Mouse (Mus musculus): ENCODE data around the gene Fam213b. TPM values are rescaled to one million over a fixed set of nuclear protein-coding genes. Genes with fewer than 3 reads are reported as not detected.

The Fam213b gene
- polyA plus RNA-seq, 1 experiment from 2014 or later: 39.8 TPM

DNA sequence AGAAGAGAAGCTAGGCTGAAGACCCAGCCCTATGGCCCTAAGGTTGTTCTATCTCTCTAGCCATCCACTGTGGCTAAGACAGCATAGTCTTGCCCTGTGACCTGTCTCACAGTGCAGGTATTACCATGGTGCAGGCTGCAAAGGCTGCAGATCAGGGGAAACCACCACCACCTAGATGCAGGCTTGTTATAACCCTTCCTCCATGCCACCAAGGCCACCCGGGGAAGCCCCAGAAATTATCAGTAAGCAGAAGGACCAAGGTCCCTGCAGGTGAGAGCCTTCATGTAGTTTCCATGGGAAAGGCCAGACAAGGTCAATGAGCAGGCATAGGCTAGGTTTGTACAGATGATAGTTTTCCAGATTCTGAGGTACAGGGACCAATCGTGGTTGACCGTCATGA is 14.9 kb upstream of the Fam213b start:
- H3K4me2 ChIP-seq (ENCODE audit: low read length): no peak overlapping the region
- peaks cover 12% of the 10 kb centered on the region for H3K4me1 ChIP-seq (replicated peaks; ENCODE audit: control insufficient read depth, insufficient read depth, low read length)
- H3K4me3 ChIP-seq (ENCODE audit: low read depth, low read length): no peak overlapping the region
- ATAC-seq (replicated peaks; ENCODE audit: low FRiP score, low TSS enrichment, low read depth) (no peak), DNase-seq (ENCODE audit: low spot score) (no peak)
- no peaks in the 10 kb centered on the region for H3K36me3 ChIP-seq (ENCODE audit: control insufficient read depth, insufficient read depth, low read length)
- H3K9ac ChIP-seq (ENCODE audit: low read length): no peak overlapping the region
- no peaks in the 10 kb centered on the region for H3K27me3 ChIP-seq (replicated peaks; ENCODE audit: control insufficient read depth, insufficient read depth, low read length)
- no peak overlapping the region for H3K27ac ChIP-seq (ENCODE audit: low read depth)
- no peaks in the 10 kb centered on the region for H3K9me3 ChIP-seq (ENCODE audit: control insufficient read depth, low read length)
- 86% methylated on average over 3 of the region's 3 CpGs for WGBS

DNA sequence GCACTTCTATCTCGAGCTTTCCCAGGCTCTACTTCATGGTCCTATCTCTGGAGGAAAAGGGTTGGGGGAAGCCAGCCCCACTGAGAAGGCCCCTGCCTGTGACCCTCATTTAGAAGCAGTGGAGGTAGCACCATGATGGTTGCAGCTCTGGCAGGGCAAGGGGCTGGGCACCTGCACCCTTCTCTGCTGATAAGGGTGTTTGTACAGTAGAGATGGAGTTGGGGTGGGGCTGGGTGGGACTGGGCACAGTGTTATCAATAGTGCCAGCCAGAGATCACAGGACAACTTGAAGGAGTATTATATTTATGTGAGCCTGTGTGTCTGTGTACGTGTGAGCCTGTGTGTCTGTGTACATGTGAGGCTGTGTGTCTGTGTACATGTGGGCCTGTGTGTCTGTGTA is 12.7 kb upstream of the Fam213b start:
- no peak for ATAC-seq (replicated peaks; ENCODE audit: low FRiP score, low TSS enrichment, low read depth)
- no peak overlapping the region for H3K9ac ChIP-seq (ENCODE audit: low read length)

DNA sequence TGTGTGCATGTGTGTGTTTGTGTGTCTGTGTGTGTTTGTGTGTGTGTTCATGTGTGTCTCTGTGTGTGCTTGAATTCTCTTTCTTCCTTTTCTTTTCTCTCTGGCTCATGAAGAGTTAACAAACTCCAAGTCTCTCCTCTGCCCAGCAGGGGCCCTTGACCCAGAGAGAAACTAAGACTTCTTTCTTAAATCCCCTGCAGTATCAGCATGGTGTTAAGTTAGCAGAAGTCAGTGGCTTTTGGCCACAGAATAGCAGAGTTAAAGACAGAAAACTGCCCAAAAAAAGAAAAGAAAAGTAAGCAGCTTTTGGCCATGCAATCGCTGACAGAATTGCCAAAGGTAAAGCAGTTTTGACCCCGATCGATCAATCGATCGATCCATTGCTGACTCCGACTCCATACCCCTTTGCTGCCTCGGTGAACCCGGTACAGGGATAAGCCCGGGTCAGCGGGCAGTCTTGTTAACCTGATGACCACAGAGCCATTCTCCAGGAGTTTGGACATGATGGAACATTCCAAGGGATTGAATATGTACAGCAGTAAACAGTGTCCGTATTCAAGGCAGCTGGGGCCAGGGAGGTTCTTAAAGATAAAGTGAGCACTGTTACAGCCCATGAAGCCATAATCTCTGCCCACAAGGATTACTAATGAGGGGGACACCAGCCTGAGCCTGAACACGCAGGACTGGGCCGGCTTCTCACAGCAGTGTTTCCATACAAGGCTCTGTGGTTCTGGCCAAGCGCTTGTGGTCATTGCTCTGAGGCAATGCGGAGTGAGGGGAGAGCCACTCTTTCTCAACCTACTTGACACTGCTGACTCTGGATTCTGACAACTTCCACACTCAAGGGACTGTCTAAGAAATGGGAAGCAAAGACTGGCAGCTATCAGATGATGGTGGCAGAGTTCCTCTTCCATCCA is 11.9 kb upstream of the Fam213b start:
- H3K27me3 ChIP-seq (replicated peaks; ENCODE audit: control insufficient read depth, insufficient read depth, low read length): no peaks in the 10 kb centered on the region
- no peak for DNase-seq (ENCODE audit: low spot score)
- no peaks in the 10 kb centered on the region for H3K36me3 ChIP-seq (ENCODE audit: control insufficient read depth, insufficient read depth, low read length)
- H3K9ac ChIP-seq (ENCODE audit: low read length): peak overlapping the region; percentile 17; the same call in 1 of the 2 replicates
- peak overlapping the region; percentile 22; the same call in 1 of the 2 replicates for H3K4me2 ChIP-seq (ENCODE audit: low read length)
- H3K9me3 ChIP-seq (ENCODE audit: control insufficient read depth, low read length): no peaks in the 10 kb centered on the region
- no peak overlapping the region for H3K27ac ChIP-seq (ENCODE audit: low read depth)
- 27% methylated on average over 15 of the region's 15 CpGs for WGBS
- ATAC-seq (replicated peaks; ENCODE audit: low FRiP score, low TSS enrichment, low read depth): no peak
- no peak overlapping the region for H3K4me3 ChIP-seq (ENCODE audit: low read depth, low read length)
- H3K4me1 ChIP-seq (replicated peaks; ENCODE audit: control insufficient read depth, insufficient read depth, low read length): peaks cover 16% of the 10 kb centered on the region

More for the DNA sequence above, 12.7 kb upstream of the Fam213b start:
- no peak for DNase-seq (ENCODE audit: low spot score)
- Histone ChIP-seq H3K4me2 (ENCODE audit: low read length) (no peak overlapping the region), H3K9me3 (ENCODE audit: control insufficient read depth, low read length) (no peaks in the 10 kb centered on the region), H3K36me3 (ENCODE audit: control insufficient read depth, insufficient read depth, low read length) (no peaks in the 10 kb centered on the region), H3K27ac (ENCODE audit: low read depth) (no peak overlapping the region), H3K27me3 (replicated peaks; ENCODE audit: control insufficient read depth, insufficient read depth, low read length) (no peaks in the 10 kb centered on the region), H3K4me3 (ENCODE audit: low read depth, low read length) (no peak overlapping the region), H3K4me1 (replicated peaks; ENCODE audit: control insufficient read depth, insufficient read depth, low read length) (peaks cover 16% of the 10 kb centered on the region)
- WGBS: 58% methylated on average over 2 of the region's 2 CpGs

DNA sequence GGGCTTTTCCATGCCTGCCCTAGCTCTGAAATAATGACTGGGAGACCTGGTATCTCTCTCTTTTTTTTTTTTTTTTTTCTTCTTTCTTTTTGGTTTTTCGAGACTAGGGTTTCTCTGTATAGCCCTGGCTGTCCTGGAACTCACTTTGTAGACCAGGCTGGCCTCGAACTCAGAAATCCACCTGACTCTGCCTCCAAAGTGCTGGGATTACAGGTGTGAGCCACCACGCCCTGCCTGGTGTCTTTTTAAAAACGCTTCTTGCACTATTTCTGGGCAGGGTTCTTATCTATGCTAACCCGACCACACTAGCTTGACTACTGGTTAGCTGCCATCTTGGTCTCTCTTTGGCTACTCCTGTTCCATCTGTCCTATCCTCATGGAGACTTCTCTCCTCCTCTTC is 9.6 kb upstream of the Fam213b start:
- no peaks in the 10 kb centered on the region for H3K9me3 ChIP-seq (ENCODE audit: control insufficient read depth, low read length)
- H3K4me1 ChIP-seq (replicated peaks; ENCODE audit: control insufficient read depth, insufficient read depth, low read length): peaks cover 16% of the 10 kb centered on the region
- H3K4me3 ChIP-seq (ENCODE audit: low read depth, low read length): no peak overlapping the region
- H3K36me3 ChIP-seq (ENCODE audit: control insufficient read depth, insufficient read depth, low read length): no peaks in the 10 kb centered on the region
- H3K9ac ChIP-seq (ENCODE audit: low read length): no peak overlapping the region
- H3K27ac ChIP-seq (ENCODE audit: low read depth): no peak overlapping the region
- H3K27me3 ChIP-seq (replicated peaks; ENCODE audit: control insufficient read depth, insufficient read depth, low read length): no peaks in the 10 kb centered on the region
- no peak overlapping the region for H3K4me2 ChIP-seq (ENCODE audit: low read length)
- DNase-seq (ENCODE audit: low spot score) (no peak), ATAC-seq (replicated peaks; ENCODE audit: low FRiP score, low TSS enrichment, low read depth) (no peak)
- WGBS: 79% methylated on average over 5 of the region's 5 CpGs

GRCm38 (mm10) chr4:154907833-154908232 is 8.9 kb upstream of the Fam213b start:
- Histone ChIP-seq H3K27me3 (replicated peaks; ENCODE audit: control insufficient read depth, insufficient read depth, low read length) (no peaks in the 10 kb centered on the region), H3K4me3 (ENCODE audit: low read depth, low read length) (no peak overlapping the region), H3K36me3 (ENCODE audit: control insufficient read depth, insufficient read depth, low read length) (no peaks in the 10 kb centered on the region), H3K4me2 (ENCODE audit: low read length) (0 out of 2 replicates have a peak overlapping the region, but pooled peaks have one; percentile 8), H3K27ac (ENCODE audit: low read depth) (0 out of 2 replicates have a peak overlapping the region, but pooled peaks have one; percentile 47), H3K9me3 (ENCODE audit: control insufficient read depth, low read length) (no peaks in the 10 kb centered on the region), H3K9ac (ENCODE audit: low read length) (no peak overlapping the region), H3K4me1 (replicated peaks; ENCODE audit: control insufficient read depth, insufficient read depth, low read length) (peaks cover 16% of the 10 kb centered on the region)
- WGBS: 44% methylated on average over 17 of the region's 17 CpGs
- DNase-seq (ENCODE audit: low spot score): peak; percentile 89
- ATAC-seq (replicated peaks; ENCODE audit: low FRiP score, low TSS enrichment, low read depth): peak; percentile 72

- under 1% methylated on average over 16 of the region's 16 CpGs for WGBS
- DNase-seq (ENCODE audit: low spot score) (peak; percentile 84), ATAC-seq (replicated peaks; ENCODE audit: low FRiP score, low TSS enrichment, low read depth) (peak; percentile 89)
- Histone ChIP-seq H3K9ac (ENCODE audit: low read length) (peak overlapping the region; percentile 34), H3K27ac (ENCODE audit: low read depth) (no peak overlapping the region), H3K9me3 (ENCODE audit: control insufficient read depth, low read length) (no peaks in the 10 kb centered on the region), H3K4me2 (ENCODE audit: low read length) (peak overlapping the region; percentile 64), H3K36me3 (ENCODE audit: control insufficient read depth, insufficient read depth, low read length) (no peaks in the 10 kb centered on the region), H3K27me3 (replicated peaks; ENCODE audit: control insufficient read depth, insufficient read depth, low read length) (no peaks in the 10 kb centered on the region), H3K4me1 (replicated peaks; ENCODE audit: control insufficient read depth, insufficient read depth, low read length) (peaks cover 5% of the 10 kb centered on the region; the same call in 1 of the 2 replicates), H3K4me3 (ENCODE audit: low read depth, low read length) (peak overlapping the region; percentile 42)
Observed at GRCm38 (mm10) chr4:154904185-154905071, 5.5 kb upstream of the Fam213b start.

DNA sequence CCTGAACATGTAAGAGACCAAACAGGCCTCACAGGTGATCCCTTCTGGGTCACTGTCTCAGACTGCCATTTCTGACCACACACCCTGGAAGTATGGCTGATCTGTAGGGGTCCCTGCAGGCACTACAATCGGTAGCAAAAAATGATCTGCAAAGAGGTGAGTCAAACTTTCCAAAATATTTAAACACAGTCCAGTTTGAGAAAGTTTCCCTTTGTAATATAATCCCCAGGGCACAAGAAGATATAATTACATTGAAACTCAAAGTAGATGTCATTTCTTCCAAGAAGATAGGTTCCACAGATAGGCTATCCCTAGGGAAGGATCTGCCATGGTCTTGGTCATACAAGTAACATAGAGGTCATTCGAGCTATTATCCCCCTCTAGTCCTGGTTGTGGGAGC is 3.4 kb upstream of the Fam213b start:
- H3K4me3 ChIP-seq (ENCODE audit: low read depth, low read length): no peak overlapping the region
- H3K4me1 ChIP-seq (replicated peaks; ENCODE audit: control insufficient read depth, insufficient read depth, low read length): peaks cover 11% of the 10 kb centered on the region; the same call in 1 of the 2 replicates
- no peaks in the 10 kb centered on the region for H3K27me3 ChIP-seq (replicated peaks; ENCODE audit: control insufficient read depth, insufficient read depth, low read length)
- 85% methylated on average over 2 of the region's 2 CpGs for WGBS
- H3K4me2 ChIP-seq (ENCODE audit: low read length): no peak overlapping the region
- ATAC-seq (replicated peaks; ENCODE audit: low FRiP score, low TSS enrichment, low read depth): no peak
- no peaks in the 10 kb centered on the region for H3K36me3 ChIP-seq (ENCODE audit: control insufficient read depth, insufficient read depth, low read length)
- H3K9me3 ChIP-seq (ENCODE audit: control insufficient read depth, low read length): no peaks in the 10 kb centered on the region
- H3K27ac ChIP-seq (ENCODE audit: low read depth): no peak overlapping the region
- DNase-seq (ENCODE audit: low spot score): no peak
- no peak overlapping the region for H3K9ac ChIP-seq (ENCODE audit: low read length)

- no peaks in the 10 kb centered on the region for H3K9me3 ChIP-seq (ENCODE audit: control insufficient read depth, low read length)
- H3K4me1 ChIP-seq (replicated peaks; ENCODE audit: control insufficient read depth, insufficient read depth, low read length): peaks cover 11% of the 10 kb centered on the region; the same call in 1 of the 2 replicates
- no peak for ATAC-seq (replicated peaks; ENCODE audit: low FRiP score, low TSS enrichment, low read depth)
Observed at GRCm38 (mm10) chr4:154897676-154898465, 1.1 kb downstream of the Fam213b start.

More at GRCm38 (mm10) chr4:154897676-154898465, 1.1 kb downstream of the Fam213b start:
- Histone ChIP-seq H3K36me3 (ENCODE audit: control insufficient read depth, insufficient read depth, low read length) (no peaks in the 10 kb centered on the region), H3K27ac (ENCODE audit: low read depth) (no peak overlapping the region), H3K9ac (ENCODE audit: low read length) (peak overlapping the region; percentile 56), H3K27me3 (replicated peaks; ENCODE audit: control insufficient read depth, insufficient read depth, low read length) (no peaks in the 10 kb centered on the region), H3K4me3 (ENCODE audit: low read depth, low read length) (peak overlapping the region; percentile 60), H3K4me2 (ENCODE audit: low read length) (peak overlapping the region; percentile 94)
- no peak for DNase-seq (ENCODE audit: low spot score)
- 67% methylated on average over 6 of the region's 6 CpGs for WGBS

Data from intestine, embryonic 14.5 days (tissue).